Mouse (Mus musculus) MEL (cell line): ENCODE measurements around the gene Spesp1.

Source experiments
- CTCF ChIP-seq, 3 experiments: IDR thresholded peaks in 2 of 3; conservative IDR thresholded peaks in 1 of 3; 2 replicates each; pipeline ENCODE4 v1.5.1; 2011 to 2012; ENCODE audit warnings: low read length in 3 of 3, low read depth in 2 of 3, mild to moderate bottlenecking in 2 of 3, improper control_type of control experiment in 1 of 3, inconsistent platforms in 1 of 3, mixed read lengths in 1 of 3, moderate library complexity in 1 of 3; ENCODE audit not compliant: control insufficient read depth in 1 of 3, insufficient read depth in 1 of 3, poor library complexity in 1 of 3, severe bottlenecking in 1 of 3
- GABPA ChIP-seq: IDR thresholded peaks from 2 replicates; pipeline ENCODE4 v1.6.1; 2012; ENCODE audit warnings: low read depth, mild to moderate bottlenecking, inconsistent platforms, low read length, improper control_type of control experiment, moderate library complexity
- MXI1 ChIP-seq: IDR thresholded peaks from 2 replicates; pipeline ENCODE4 v1.6.1; 2011; ENCODE audit warnings: mild to moderate bottlenecking, low read depth, low read length, improper control_type of control experiment
- MYB ChIP-seq: IDR thresholded peaks from 2 replicates; pipeline ENCODE4 v1.6.1; 2011; ENCODE audit warnings: mild to moderate bottlenecking, low read depth, low read length, improper control_type of control experiment
- POLR2AphosphoS5 ChIP-seq: IDR thresholded peaks from 2 replicates; pipeline ENCODE4 v1.6.1; 2012; ENCODE audit warnings: low read depth, borderline replicate concordance, mild to moderate bottlenecking, inconsistent platforms, low read length, moderate library complexity, mixed read lengths

DNA sequence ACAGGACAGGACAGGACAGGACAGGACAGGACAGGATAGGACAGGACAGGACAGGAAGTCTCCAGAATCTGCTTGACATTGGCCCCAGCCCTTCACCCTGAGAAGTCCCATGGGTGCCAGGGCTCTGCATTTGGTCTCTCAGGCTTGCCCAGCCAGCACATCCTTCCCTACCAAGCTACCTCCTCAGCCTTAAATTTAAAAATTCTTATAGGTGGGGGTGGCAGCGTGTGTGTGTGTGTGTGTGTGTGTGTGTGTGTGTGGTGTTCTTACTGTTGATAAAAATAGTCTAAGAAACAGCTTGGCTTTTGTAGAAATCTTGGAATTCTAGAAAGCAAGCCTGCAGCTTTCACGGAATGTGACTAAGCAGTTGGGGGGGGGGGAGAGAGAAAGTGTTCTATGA, 52.0 kb downstream of the Spesp1 start:
- no peak for TF ChIP-seq POLR2AphosphoS5
- no peak for TF ChIP-seq MYB
- TF ChIP-seq CTCF (IDR thresholded peaks at IDR 0.05 in 2 of 3, conservative IDR thresholded peaks at IDR 0.05 in 1 of 3; ENCODE audit: control insufficient read depth in 1 of 3, insufficient read depth in 1 of 3, low read depth in 2 of 3, low read length in 3 of 3, poor library complexity in 1 of 3, severe bottlenecking in 1 of 3), result no peak
- no peak for TF ChIP-seq GABPA
- TF ChIP-seq MXI1, result no peak
